Mouse (Mus musculus) hindbrain, embryonic 11.5 days (tissue): ENCODE data around the gene Dnajc3. TPM values are rescaled to one million over a fixed set of nuclear protein-coding genes. Genes with fewer than 3 reads are reported as not detected.
"Not testable (repeated sequence)": the region's sequence is repeated elsewhere in the genome, so short reads cannot be mapped to it uniquely, and the experiment has no call there.

Source experiments
- ATAC-seq: fragments of 200-750 bp; cut with Nextera tagmentation; 2 replicates; pipeline ENCODE4 v1.8.0; 2017; ENCODE audit warnings: mild to moderate bottlenecking, moderate TSS enrichment, moderate library complexity; ENCODE audit not compliant: low FRiP score
- DNase-seq: peaks from one replicate; pipeline ENCODE4 v3.0.0-alpha.2; 2015; ENCODE audit warnings: low spot score
- H3K27ac ChIP-seq: fragments of 300-500 bp; sonication (generic); 2 replicates; pipeline ENCODE4 v1.5.1; 2014; ENCODE audit warnings: mild to moderate bottlenecking, low read depth, low read length
- H3K27me3 ChIP-seq: fragments of 300-500 bp; sonication (generic); 2 replicates; pipeline ENCODE4 v1.6.1; 2014; ENCODE audit warnings: mild to moderate bottlenecking, low read length, moderate library complexity, mixed read lengths; ENCODE audit not compliant: control insufficient read depth, insufficient read depth
- H3K36me3 ChIP-seq: fragments of 300-500 bp; sonication (generic); 2 replicates; pipeline ENCODE4 v1.6.1; 2014; ENCODE audit warnings: mild to moderate bottlenecking, low read length, moderate library complexity, mixed read lengths; ENCODE audit not compliant: control insufficient read depth, insufficient read depth
- H3K4me1 ChIP-seq: fragments of 300-500 bp; sonication (generic); replicated peaks from 2 replicates; pipeline ENCODE4 v1.6.1; 2014; ENCODE audit warnings: low read length, mixed read lengths; ENCODE audit not compliant: control insufficient read depth, insufficient read depth
- H3K4me2 ChIP-seq: fragments of 300-500 bp; sonication (generic); replicated peaks from 2 replicates; pipeline ENCODE4 v1.6.1; 2014; ENCODE audit warnings: mild to moderate bottlenecking, low read depth, low read length
- H3K4me3 ChIP-seq: fragments of 300-500 bp; sonication (generic); 2 replicates; pipeline ENCODE4 v1.5.1; 2014; ENCODE audit warnings: low read depth, low read length
- H3K9ac ChIP-seq: fragments of 300-500 bp; sonication (generic); 2 replicates; pipeline ENCODE4 v1.6.1; 2014; ENCODE audit warnings: low read depth, low read length
- H3K9me3 ChIP-seq: fragments of 300-500 bp; sonication (generic); 2 replicates; pipeline ENCODE4 v1.6.1; 2016; ENCODE audit warnings: low read length; ENCODE audit not compliant: control insufficient read depth
- WGBS: fragments of 180-500 bp; shearing (Covaris S2); extraction: QIAGEN DNeasy Blood & Tissue Kit; methylation state at CpG from one replicate; pipeline ENCODE4 v1.1.7; 2014; 5-methylcytosine and 5-hydroxymethylcytosine counted together
- polyA plus RNA-seq: library from polyadenylated mRNA; unstranded; fragments of >200 nt; fragmentation: Nextera tagmentation; extraction: Ambion mirVana; gene quantifications from 2 replicates; pipeline ENCODE4 v1.2.1, GENCODE M21; 2014

Gene Dnajc3
- polyA plus RNA-seq, 1 experiment from 2014 or later = 34.4 TPM

- H3K36me3 ChIP-seq = peaks cover 2% of the 10 kb centered on the region; the same call in 1 of the 2 replicates
- H3K4me3 ChIP-seq = no peak overlapping the region
- no peaks in the 10 kb centered on the region for H3K4me1 ChIP-seq
- WGBS = 94% methylated on average over 4 of the region's 4 CpGs
- H3K4me2 ChIP-seq = no peak overlapping the region
- ATAC-seq (no peak), DNase-seq (no peak)
- H3K9ac ChIP-seq = no peak overlapping the region
- H3K27ac ChIP-seq = no peak overlapping the region
- no peaks in the 10 kb centered on the region for H3K27me3 ChIP-seq
- no peaks in the 10 kb centered on the region for H3K9me3 ChIP-seq
These were observed 27.7 kb downstream of the Dnajc3 start for GRCm38 (mm10) chr14:118965356-118966000.

GRCm38 (mm10) chr14:118967646-118968045 is 29.9 kb downstream of the Dnajc3 start:
- H3K27me3 ChIP-seq = no peaks in the 10 kb centered on the region
- ATAC-seq (no peak), DNase-seq (no peak)
- H3K4me3 ChIP-seq = no peak overlapping the region
- H3K27ac ChIP-seq = no peak overlapping the region
- H3K4me1 ChIP-seq = no peaks in the 10 kb centered on the region
- no peak overlapping the region for H3K4me2 ChIP-seq
- 92% methylated on average over 7 of the region's 7 CpGs for WGBS
- peaks cover 2% of the 10 kb centered on the region; the same call in 1 of the 2 replicates for H3K36me3 ChIP-seq
- H3K9ac ChIP-seq = no peak overlapping the region
- no peaks in the 10 kb centered on the region for H3K9me3 ChIP-seq

- Histone ChIP-seq H3K4me2 (no peak overlapping the region), H3K4me3 (no peak overlapping the region), H3K4me1 (no peaks in the 10 kb centered on the region), H3K9me3 (no peaks in the 10 kb centered on the region), H3K36me3 (peaks cover 2% of the 10 kb centered on the region), H3K27ac (no peak overlapping the region), H3K27me3 (no peaks in the 10 kb centered on the region), H3K9ac (no peak overlapping the region)
- 96% methylated on average over 6 of the region's 6 CpGs for WGBS
- no peak for ATAC-seq
- DNase-seq = no peak
These were observed 34.5 kb downstream of the Dnajc3 start for GRCm38 (mm10) chr14:118972268-118972667.

GRCm38 (mm10) chr14:118977136-118977816 is 39.5 kb downstream of the Dnajc3 start:
- 62% methylated on average over 8 of the region's 8 CpGs for WGBS

GRCm38 (mm10) chr14:118979571-118980325 is 42.0 kb downstream of the Dnajc3 start:
- no peak for ATAC-seq
- H3K9ac ChIP-seq = no peak overlapping the region
- H3K27me3 ChIP-seq = no peaks in the 10 kb centered on the region
- no peaks in the 10 kb centered on the region for H3K4me1 ChIP-seq
- H3K4me3 ChIP-seq = no peak overlapping the region
- H3K9me3 ChIP-seq = no peaks in the 10 kb centered on the region
- 82% methylated on average over 7 of the region's 7 CpGs for WGBS
- no peak overlapping the region for H3K27ac ChIP-seq
- no peak overlapping the region for H3K4me2 ChIP-seq
- no peaks in the 10 kb centered on the region; the same call in 1 of the 2 replicates for H3K36me3 ChIP-seq
- DNase-seq = no peak

More at GRCm38 (mm10) chr14:118977136-118977816, 39.5 kb downstream of the Dnajc3 start:
- Histone ChIP-seq H3K27ac (no peak overlapping the region), H3K27me3 (no peaks in the 10 kb centered on the region), H3K4me1 (no peaks in the 10 kb centered on the region), H3K9ac (no peak overlapping the region), H3K36me3 (no peaks in the 10 kb centered on the region; the same call in 1 of the 2 replicates), H3K4me2 (no peak overlapping the region), H3K9me3 (no peaks in the 10 kb centered on the region), H3K4me3 (no peak overlapping the region)
- ATAC-seq = no peak
- no peak for DNase-seq

GRCm38 (mm10) chr14:118980358-118980757 is 42.6 kb downstream of the Dnajc3 start:
- 70% methylated on average over 5 of the region's 5 CpGs for WGBS
- H3K36me3 ChIP-seq = no peaks in the 10 kb centered on the region; the same call in 1 of the 2 replicates
- no peak for ATAC-seq

GRCm38 (mm10) chr14:118980890-118981289 is 43.1 kb downstream of the Dnajc3 start:
- Histone ChIP-seq H3K9ac (no peak overlapping the region), H3K27ac (no peak overlapping the region), H3K36me3 (no peaks in the 10 kb centered on the region), H3K4me2 (no peak overlapping the region), H3K27me3 (no peaks in the 10 kb centered on the region), H3K4me1 (no peaks in the 10 kb centered on the region), H3K9me3 (no peaks in the 10 kb centered on the region), H3K4me3 (no peak overlapping the region)
- no peak for DNase-seq
- 95% methylated on average over 8 of the region's 8 CpGs for WGBS
- no peak for ATAC-seq

More at GRCm38 (mm10) chr14:118980358-118980757, 42.6 kb downstream of the Dnajc3 start:
- H3K27ac ChIP-seq = no peak overlapping the region
- DNase-seq = no peak
- H3K4me3 ChIP-seq = no peak overlapping the region
- H3K9me3 ChIP-seq = no peaks in the 10 kb centered on the region
- H3K9ac ChIP-seq = no peak overlapping the region
- H3K27me3 ChIP-seq = no peaks in the 10 kb centered on the region
- no peak overlapping the region for H3K4me2 ChIP-seq
- no peaks in the 10 kb centered on the region for H3K4me1 ChIP-seq

GRCm38 (mm10) chr14:118981711-118982428 is 44.1 kb downstream of the Dnajc3 start:
- not testable (repeated sequence) for H3K27me3 ChIP-seq, H3K4me3 ChIP-seq, H3K36me3 ChIP-seq, H3K9ac ChIP-seq, H3K4me2 ChIP-seq, H3K27ac ChIP-seq, DNase-seq, ATAC-seq, H3K4me1 ChIP-seq, H3K9me3 ChIP-seq
- WGBS = 88% methylated on average over 5 of the region's 6 CpGs
